Comparison of ENCODE assay signal across 8 mouse cellular contexts in genomic region chr11:97568729-97569128, GRCm38 (mm10). TPM values are rescaled to one million over a fixed set of nuclear protein-coding genes. Genes with fewer than 3 reads are reported as not detected.
DNase-seq lines count a peak whose midpoint lies in the region; ATAC-seq and TF ChIP-seq lines count a peak whose summit lies in the region.

No protein-coding gene starts in this region.

- H3K9me3 ChIP-seq in heart, embryonic 11.5 days (replicated peaks; ENCODE audit: control insufficient read depth, low read length) = no peaks in the 10 kb centered on the region
- no peaks in the 10 kb centered on the region for H3K9me3 ChIP-seq in limb, embryonic 13.5 days
- H3K9me3 ChIP-seq in midbrain, postnatal 0 days (ENCODE audit: low read length) = no peaks in the 10 kb centered on the region

- no peak overlapping the region for H3K9ac ChIP-seq in heart, embryonic 11.5 days (ENCODE audit: low read depth, low read length)
- H3K9ac ChIP-seq in limb, embryonic 13.5 days = no peak overlapping the region
- no peak overlapping the region for H3K9ac ChIP-seq in midbrain, postnatal 0 days (replicated peaks; ENCODE audit: low read length, poor library complexity, severe bottlenecking)

- H3K4me3 ChIP-seq in heart, embryonic 11.5 days (ENCODE audit: low read depth, low read length) = no peak overlapping the region
- no peak overlapping the region for H3K4me3 ChIP-seq in limb, embryonic 13.5 days
- no peak overlapping the region for H3K4me3 ChIP-seq in midbrain, postnatal 0 days (ENCODE audit: low read depth, low read length)

- peaks cover 11% of the 10 kb centered on the region for H3K4me1 ChIP-seq in heart, embryonic 11.5 days (ENCODE audit: control insufficient read depth, insufficient read depth, low read length)
- peaks cover 70% of the 10 kb centered on the region for H3K4me1 ChIP-seq in limb, embryonic 13.5 days
- H3K4me1 ChIP-seq in midbrain, postnatal 0 days (ENCODE audit: insufficient read depth, low read length) = peaks cover 32% of the 10 kb centered on the region

- ATAC-seq in heart, embryonic 11.5 days (replicated peaks; ENCODE audit: insufficient number of reproducible peaks, low FRiP score, low TSS enrichment) = no peak
- ATAC-seq in limb, embryonic 13.5 days (ENCODE audit: low FRiP score, low read depth) = peak; percentile 71
- peak; percentile 35; the same call in 1 of the 2 replicates for ATAC-seq in midbrain, postnatal 0 days (ENCODE audit: low FRiP score)

- H3K27ac ChIP-seq in heart, embryonic 11.5 days (ENCODE audit: low read depth, low read length) = no peak overlapping the region
- H3K27ac ChIP-seq in limb, embryonic 13.5 days = no peak overlapping the region
- no peak overlapping the region for H3K27ac ChIP-seq in midbrain, postnatal 0 days (ENCODE audit: low read depth, low read length)

- peaks cover 84% of the 10 kb centered on the region for H3K27me3 ChIP-seq in heart, embryonic 11.5 days (ENCODE audit: control insufficient read depth, insufficient read depth, low read length)
- H3K27me3 ChIP-seq in limb, embryonic 13.5 days = peaks cover 91% of the 10 kb centered on the region
- no peaks in the 10 kb centered on the region for H3K27me3 ChIP-seq in midbrain, postnatal 0 days (ENCODE audit: insufficient read depth, low read length)

- H3K4me2 ChIP-seq in heart, embryonic 11.5 days = no peak overlapping the region
- peak overlapping the region; percentile 36; the same call in 1 of the 2 replicates for H3K4me2 ChIP-seq in limb, embryonic 13.5 days (replicated peaks)
- H3K4me2 ChIP-seq in midbrain, postnatal 0 days (ENCODE audit: low read depth, low read length, poor library complexity, severe bottlenecking) = peak overlapping the region; percentile 21

- no peaks in the 10 kb centered on the region for H3K36me3 ChIP-seq in heart, embryonic 11.5 days (ENCODE audit: control insufficient read depth, insufficient read depth, low read length)
- no peaks in the 10 kb centered on the region for H3K36me3 ChIP-seq in limb, embryonic 13.5 days
- no peaks in the 10 kb centered on the region for H3K36me3 ChIP-seq in midbrain, postnatal 0 days (ENCODE audit: insufficient read depth, low read length)

- DNase-seq in heart, adult 11 months = peak; percentile 95
- DNase-seq in embryo, embryonic 9.5 days (ENCODE audit: extremely low spot score) = peak; percentile 83
- peak; percentile 64 for DNase-seq in heart, adult 8-10 months (ENCODE audit: low spot score)
- peak; percentile 73 for DNase-seq in kidney, adult 18-20 months
- DNase-seq in midbrain, postnatal 0 days (ENCODE audit: low spot score) = peak; percentile 94
- peak; percentile 87 for DNase-seq in testis, postnatal 14 days (ENCODE audit: low spot score)

- WGBS in heart, embryonic 11.5 days (ENCODE audit: insufficient replicate concordance) = 14% methylated on average over 8 of the region's 8 CpGs
- WGBS in limb, embryonic 13.5 days = 8% methylated on average over 8 of the region's 8 CpGs
- 9% methylated on average over 8 of the region's 8 CpGs for WGBS in midbrain, postnatal 0 days

- TF ChIP-seq CTCF in midbrain, postnatal 0 days (IDR thresholded peaks at IDR 0.05) = peak; percentile 17; the same call in 1 of the 2 replicates

RNA-seq across cellular contexts. Expression of gene Srcin1, which starts 7.3 kb away (rescaled TPM):
- polyA plus RNA-seq in heart, embryonic 11.5 days (2014; fragmentation: Nextera tagmentation; extraction: Ambion mirVana) = 0.06 and 0.23 TPM in 2 replicates
- under 1 TPM; 0.06 to 0.75 (median 0.18) TPM for total RNA-seq in heart, adult 8-10 months (2022)
- polyA plus RNA-seq in limb, embryonic 13.5 days (2015; fragmentation: Nextera tagmentation; extraction: Ambion mirVana) = 0.32 and 0.48 TPM in 2 replicates
- total RNA-seq in midbrain, postnatal 0 days (2014; rRNA removed) = 95.0 and 100 TPM in 2 replicates
- 13.1 and 14.0 TPM in 2 replicates for polyA plus RNA-seq in midbrain, postnatal 0 days (2015; fragmentation: Nextera tagmentation; extraction: Ambion mirVana)
